Mouse (Mus musculus): ENCODE measurements around the gene Cyp4f40. TPM values are rescaled to one million over a fixed set of nuclear protein-coding genes. Genes with fewer than 3 reads are reported as not detected.
"Not testable (repeated sequence)": the region's sequence is repeated elsewhere in the genome, so short reads cannot be mapped to it uniquely, and the experiment has no call there.

The Cyp4f40 gene
- total RNA-seq, 2 experiments from 2014 or later = not detected

- Histone ChIP-seq H3K4me3 (no peak overlapping the region), H3K27ac (no peak overlapping the region)
- no peak for DNase-seq (ENCODE audit: low spot score in 2 of 2)
- no peak for TF ChIP-seq CTCF (conservative IDR thresholded peaks at IDR 0.05)
These were observed 1.7 kb upstream of the Cyp4f40 start for GRCm38 (mm10) chr17:32657041-32657440.

- Histone ChIP-seq H3K27ac (no peak overlapping the region), H3K4me3 (no peak overlapping the region)
- DNase-seq (ENCODE audit: low spot score in 2 of 2) = no peak
- no peak for TF ChIP-seq CTCF (conservative IDR thresholded peaks at IDR 0.05)
These were observed 454 bp upstream of the Cyp4f40 start for GRCm38 (mm10) chr17:32658246-32658645.

- no peak overlapping the region for H3K4me3 ChIP-seq
- no peak for DNase-seq (ENCODE audit: low spot score in 2 of 2)
- TF ChIP-seq CTCF (conservative IDR thresholded peaks at IDR 0.05) = no peak
- no peak overlapping the region for H3K27ac ChIP-seq
These were observed 15.3 kb downstream of the Cyp4f40 start for GRCm38 (mm10) chr17:32673976-32674375.

GRCm38 (mm10) chr17:32676040-32676635 lies 17.4 kb downstream of the Cyp4f40 start:
- Histone ChIP-seq H3K27ac (no peak overlapping the region), H3K4me3 (no peak overlapping the region)
- TF ChIP-seq CTCF (conservative IDR thresholded peaks at IDR 0.05) = no peak
- DNase-seq (ENCODE audit: low spot score in 2 of 2) = no peak

GRCm38 (mm10) chr17:32680404-32680803 lies 21.7 kb downstream of the Cyp4f40 start:
- no peak overlapping the region for H3K4me3 ChIP-seq
- peak in 1 of 2 experiments; percentile 30 for DNase-seq (ENCODE audit: low spot score in 2 of 2)
- H3K27ac ChIP-seq = no peak overlapping the region
- TF ChIP-seq CTCF (conservative IDR thresholded peaks at IDR 0.05) = peak; percentile 84

- DNase-seq (ENCODE audit: low spot score in 2 of 2) = peak; percentile 57 to 66
- peak within 1 kb of the TSS; percentile 37; the same call in 1 of the 2 replicates for H3K4me3 ChIP-seq
- TF ChIP-seq CTCF (conservative IDR thresholded peaks at IDR 0.05) = no peak
- H3K27ac ChIP-seq = peak within 1 kb of the TSS; percentile 72; the same call in 1 of the 2 replicates
These were observed 26.5 kb downstream of the Cyp4f40 start, which contains the start of gene Cyp4f15 for GRCm38 (mm10) chr17:32685048-32685750. Gene Cyp4f15, plus strand, starts transcription at chr17:32685627.

GRCm38 (mm10) chr17:32686722-32687121 lies 28.0 kb downstream of the Cyp4f40 start:
- no peak for TF ChIP-seq CTCF (conservative IDR thresholded peaks at IDR 0.05)
- no peak for DNase-seq (ENCODE audit: low spot score in 2 of 2)
- Histone ChIP-seq H3K27ac (no peak overlapping the region), H3K4me3 (peak overlapping the region; percentile 37; the same call in 1 of the 2 replicates)

- no peak overlapping the region for H3K4me3 ChIP-seq
- no peak overlapping the region for H3K27ac ChIP-seq
- no peak for TF ChIP-seq CTCF (conservative IDR thresholded peaks at IDR 0.05)
- DNase-seq (ENCODE audit: low spot score in 2 of 2) = no peak
These were observed 32.3 kb downstream of the Cyp4f40 start for GRCm38 (mm10) chr17:32690959-32691358.

GRCm38 (mm10) chr17:32702826-32703225 lies 44.1 kb downstream of the Cyp4f40 start:
- TF ChIP-seq CTCF (conservative IDR thresholded peaks at IDR 0.05) = peak; percentile 64
- H3K4me3 ChIP-seq = no peak overlapping the region
- peak in 1 of 2 experiments; percentile 18 for DNase-seq (ENCODE audit: low spot score in 2 of 2)
- H3K27ac ChIP-seq = no peak overlapping the region

- not testable (repeated sequence) for H3K4me3 ChIP-seq; DNase-seq (ENCODE audit: low spot score in 2 of 2); H3K27ac ChIP-seq
These were observed 51.8 kb downstream of the Cyp4f40 start for GRCm38 (mm10) chr17:32710541-32710940.

- H3K27ac ChIP-seq; DNase-seq (ENCODE audit: low spot score in 2 of 2); H3K4me3 ChIP-seq: not testable (repeated sequence)
These were observed 63.5 kb downstream of the Cyp4f40 start for GRCm38 (mm10) chr17:32722151-32722550.

GRCm38 (mm10) chr17:32722771-32723170 lies 64.1 kb downstream of the Cyp4f40 start:
- no peak for DNase-seq (ENCODE audit: low spot score in 2 of 2)
- Histone ChIP-seq H3K27ac (no peak overlapping the region), H3K4me3 (no peak overlapping the region)
- no peak for TF ChIP-seq CTCF (conservative IDR thresholded peaks at IDR 0.05)

GRCm38 (mm10) chr17:32726360-32726759 lies 67.7 kb downstream of the Cyp4f40 start:
- DNase-seq (ENCODE audit: low spot score in 2 of 2); H3K27ac ChIP-seq; H3K4me3 ChIP-seq: not testable (repeated sequence)

Other genes starting within 250 kb of the Cyp4f40 start
- not detected for gene Pglyrp2, start 234.7 kb upstream of the Cyp4f40 start, total RNA-seq (2021)
- gene Cyp4f39, start 206.2 kb upstream of the Cyp4f40 start, total RNA-seq (2021) = not detected
- gene Cyp4f17, start 152.8 kb upstream of the Cyp4f40 start, total RNA-seq (2021) = 1 to 10 TPM; 3.2 to 4.4 TPM
- 1 to 10 TPM; 8.7 to 8.8 TPM for gene Cyp4f16, start 122.3 kb upstream of the Cyp4f40 start, total RNA-seq (2021)
- not detected for gene Cyp4f37, start 37.6 kb upstream of the Cyp4f40 start, total RNA-seq (2021)
- 10 to 100 TPM; 16.7 to 20.7 TPM for gene Cyp4f15, start 26.7 kb downstream of the Cyp4f40 start, total RNA-seq (2021)
- gene Zfp871, start 129.4 kb downstream of the Cyp4f40 start, total RNA-seq (2021) = 10 to 100 TPM; 89.6 to 97.0 TPM
- gene Zfp811, start 151.0 kb downstream of the Cyp4f40 start, total RNA-seq (2021) = 1 to 10 TPM; 6.3 to 7.3 TPM
- gene Zfp799, start 171.4 kb downstream of the Cyp4f40 start, total RNA-seq (2021) = 10 to 100 TPM; 30.7 to 34.6 TPM
- 10 to 100 TPM; 10.4 to 10.9 TPM for gene Zfp870, start 232.7 kb downstream of the Cyp4f40 start, total RNA-seq (2021)

Measured in layer of hippocampus, adult 2 months (tissue).